Mouse (Mus musculus) liver, adult 2 months (tissue): ENCODE results near the gene Dync1li1.

Experiments used
- CTCF ChIP-seq: fragments of 200-500 bp; IDR thresholded peaks from 2 replicates; pipeline ENCODE4 v1.5.1; 2011; ENCODE audit warnings: low read depth, low read length, control low read depth
- POLR2A ChIP-seq: fragments of 200-500 bp; IDR thresholded peaks from 2 replicates; pipeline ENCODE4 v1.6.1; 2011; ENCODE audit warnings: low read length, control low read depth; ENCODE audit not compliant: insufficient read depth; ENCODE audit errors: extremely low read depth

DNA sequence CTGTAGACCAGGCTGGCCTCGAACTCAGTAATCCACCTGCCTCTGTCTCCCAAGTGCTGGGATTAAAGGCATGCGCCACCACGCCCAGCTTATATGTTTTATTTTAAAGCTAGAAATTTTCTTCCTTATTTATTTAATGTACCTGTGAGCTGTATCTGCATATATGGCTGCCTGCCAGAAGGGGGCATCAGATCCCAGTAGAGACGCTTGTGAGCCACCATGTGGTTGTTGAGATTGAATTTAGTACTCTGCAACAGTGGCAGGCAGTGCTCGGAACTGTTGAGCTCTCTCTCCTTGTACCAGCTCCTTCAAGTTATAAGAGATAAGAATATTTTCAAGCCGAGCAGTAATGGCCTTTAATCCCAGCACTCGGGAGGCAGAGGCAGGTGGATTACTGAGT is 21.8 kb downstream of the Dync1li1 start:
- TF ChIP-seq POLR2A (no peak), CTCF (no peak; the same call in 1 of the 2 replicates)
